In genomic region chr10:5824779-5825178, GRCm38 (mm10) we compare ENCODE assay signal across 7 mouse cellular contexts. TPM values are rescaled to one million over a fixed set of nuclear protein-coding genes. Genes with fewer than 3 reads are reported as not detected.
DNase-seq lines count a peak whose midpoint lies in the region; ATAC-seq and TF ChIP-seq lines count a peak whose summit lies in the region.

No protein-coding gene starts in this region.

- H3K9ac ChIP-seq in kidney, embryonic 15.5 days = peak overlapping the region; percentile 95; the same call in 1 of the 2 replicates
- H3K9ac ChIP-seq in lung, embryonic 15.5 days = peak overlapping the region; percentile 37; the same call in 1 of the 2 replicates

- peak; percentile 17; the same call in 1 of the 2 replicates for TF ChIP-seq CTCF in cortical plate, adult 2 months (IDR thresholded peaks at IDR 0.05; ENCODE audit: extremely low read depth, insufficient read depth, low read length)

- WGBS in kidney, embryonic 15.5 days = under 1% methylated on average over 3 of the region's 3 CpGs
- 0% methylated on average over 3 of the region's 3 CpGs for WGBS in lung, embryonic 15.5 days

- H3K27ac ChIP-seq in cortical plate, adult 2 months (ENCODE audit: insufficient read depth, low read length) = peak overlapping the region; percentile 60; the same call in 1 of the 2 replicates
- peak overlapping the region; percentile 94 for H3K27ac ChIP-seq in kidney, embryonic 15.5 days
- H3K27ac ChIP-seq in lung, embryonic 15.5 days = peak overlapping the region; percentile 97

- peak overlapping the region; percentile 83 for H3K4me2 ChIP-seq in kidney, embryonic 15.5 days
- H3K4me2 ChIP-seq in lung, embryonic 15.5 days = peak overlapping the region; percentile 75

- ATAC-seq in kidney, embryonic 15.5 days (replicated peaks; ENCODE audit: low FRiP score) = 0 out of 2 replicates have a peak, but pooled peaks have one; percentile 2
- ATAC-seq in lung, embryonic 15.5 days (ENCODE audit: borderline replicate concordance, extremely low read depth, low FRiP score, low TSS enrichment) = no peak
- peak; percentile 24 for ATAC-seq in neutrophil, adult 5-6 weeks (ENCODE audit: extremely low read depth, insufficient number of reproducible peaks, low FRiP score, poor library complexity, severe bottlenecking)

- no peak for TF ChIP-seq POLR2A in cortical plate, adult 2 months (IDR thresholded peaks at IDR 0.05; ENCODE audit: extremely low read depth, insufficient read depth, low read length)

- peak; percentile 60 to 74 for DNase-seq in CD8-positive naive resting alpha-beta T cell, adult 2 months (ENCODE audit: low read depth in 2 of 2, low spot score in 2 of 2)
- peak; percentile 70 for DNase-seq in Muller cell, postnatal 12 days (ENCODE audit: inconsistent ontology term)
- DNase-seq in heart, adult 9 months (ENCODE audit: low spot score in 2 of 2) = peak; percentile 42 to 61

- peaks cover 10% of the 10 kb centered on the region for H3K36me3 ChIP-seq in kidney, embryonic 15.5 days
- H3K36me3 ChIP-seq in lung, embryonic 15.5 days = peaks cover 5% of the 10 kb centered on the region

- peaks cover 7% of the 10 kb centered on the region for H3K4me1 ChIP-seq in cortical plate, adult 2 months (ENCODE audit: control insufficient read depth, insufficient read depth, low read length)
- H3K4me1 ChIP-seq in kidney, embryonic 15.5 days = peaks cover 20% of the 10 kb centered on the region
- peaks cover 13% of the 10 kb centered on the region; the same call in 1 of the 2 replicates for H3K4me1 ChIP-seq in lung, embryonic 15.5 days

- no peaks in the 10 kb centered on the region for H3K27me3 ChIP-seq in kidney, embryonic 15.5 days
- no peaks in the 10 kb centered on the region for H3K27me3 ChIP-seq in lung, embryonic 15.5 days

- H3K4me3 ChIP-seq in cortical plate, adult 2 months (ENCODE audit: insufficient read depth, low read length) = peak overlapping the region; percentile 69
- peak overlapping the region; percentile 95 for H3K4me3 ChIP-seq in kidney, embryonic 15.5 days (replicated peaks)
- peak overlapping the region; percentile 94 for H3K4me3 ChIP-seq in lung, embryonic 15.5 days

- no peaks in the 10 kb centered on the region for H3K9me3 ChIP-seq in kidney, embryonic 15.5 days (replicated peaks)
- no peaks in the 10 kb centered on the region for H3K9me3 ChIP-seq in lung, embryonic 15.5 days

RNA-seq across cellular contexts. Expression of gene Mtrf1l, which starts 1.1 kb away (rescaled TPM):
- 6.6 and 7.0 TPM in 2 replicates for polyA plus RNA-seq in cortical plate, adult 2 months (2012; rRNA removed)
- polyA plus RNA-seq in kidney, embryonic 15.5 days (2015; fragmentation: Nextera tagmentation; extraction: Ambion mirVana) = 14.5 and 15.3 TPM in 2 replicates
- polyA plus RNA-seq in lung, embryonic 15.5 days (2015; fragmentation: Nextera tagmentation; extraction: Ambion mirVana) = 14.1 and 16.7 TPM in 2 replicates
- total RNA-seq in neutrophil, adult 5-6 weeks (2017) = 27.7 and 31.0 TPM in 2 replicates

RNA-seq across cellular contexts. Expression of gene Fbxo5, which starts 19.4 kb away (rescaled TPM):
- 1.4 and 2.0 TPM in 2 replicates for polyA plus RNA-seq in cortical plate, adult 2 months (2012; rRNA removed)
- polyA plus RNA-seq in kidney, embryonic 15.5 days (2015; fragmentation: Nextera tagmentation; extraction: Ambion mirVana) = 75.5 and 79.6 TPM in 2 replicates
- 84.3 and 92.5 TPM in 2 replicates for polyA plus RNA-seq in lung, embryonic 15.5 days (2015; fragmentation: Nextera tagmentation; extraction: Ambion mirVana)
- 6.1 and 7.8 TPM in 2 replicates for total RNA-seq in neutrophil, adult 5-6 weeks (2017)

Comparison
In these comparisons a context has a peak if more than half of its experiments do, and no peak if none do; other contexts are left out.
1. RNA of gene Fbxo5, which starts 19.4 kb away (polyA plus RNA-seq): 84.3 to 92.5 TPM in lung, embryonic 15.5 days and 75.5 to 79.6 TPM in kidney, embryonic 15.5 days; 1.4 to 2.0 TPM in cortical plate, adult 2 months; every median in the first group is over 10 times any median in the second.
2. Peak in every context shown above with its lines, with median percentiles within 50 percentile points of each other: DNase-seq, H3K27ac ChIP-seq and H3K4me3 ChIP-seq.